Mouse (Mus musculus) cerebellum, adult 2 months (tissue): ENCODE results near the gene AC153137.1. TPM values are rescaled to one million over a fixed set of nuclear protein-coding genes. Genes with fewer than 3 reads are reported as not detected.
"Not testable (repeated sequence)": the region's sequence is repeated elsewhere in the genome, so short reads cannot be mapped to it uniquely, and the experiment has no call there.

ENCODE experiments used
- DNase-seq, 2 experiments: peaks; one replicate each; pipeline ENCODE4 v3.0.0; 2021
- H3K27ac ChIP-seq: fragments of 200-500 bp; 2 replicates; pipeline ENCODE4 v1.5.1; 2012; ENCODE audit warnings: low read length, control low read depth, inconsistent platforms; ENCODE audit not compliant: insufficient read depth
- H3K27me3 ChIP-seq: fragments of 200-500 bp; 2 replicates; pipeline ENCODE4 v1.6.1; 2012; ENCODE audit warnings: inconsistent platforms, mild to moderate bottlenecking, low read length, moderate library complexity; ENCODE audit not compliant: control insufficient read depth, insufficient read depth
- H3K4me1 ChIP-seq: fragments of 200-500 bp; 2 replicates; pipeline ENCODE4 v1.6.1; 2011; ENCODE audit warnings: low read length; ENCODE audit not compliant: control insufficient read depth, insufficient read depth
- H3K4me3 ChIP-seq: fragments of 200-500 bp; replicated peaks from 2 replicates; pipeline ENCODE3; 2011; ENCODE audit warnings: mild to moderate bottlenecking, low read depth, low read length, control low read depth; ENCODE audit not compliant: insufficient read depth
- CTCF ChIP-seq: fragments of 200-500 bp; IDR thresholded peaks from 2 replicates; pipeline ENCODE4 v1.5.1; 2011; ENCODE audit warnings: low read depth, mild to moderate bottlenecking, control low read depth, low read length, moderate library complexity, borderline replicate concordance; ENCODE audit not compliant: insufficient read depth
- POLR2A ChIP-seq: fragments of 200-500 bp; IDR thresholded peaks from 2 replicates; pipeline ENCODE4 v1.6.1; 2011; ENCODE audit warnings: low read length, control low read depth, borderline replicate concordance; ENCODE audit not compliant: insufficient read depth
- WGBS: fragments of 180-500 bp; shearing (Covaris S2); methylation state at CpG from one replicate; pipeline ENCODE4 v1.1.7; 2018; 5-methylcytosine and 5-hydroxymethylcytosine counted together
- polyA plus RNA-seq: library from polyadenylated mRNA; depleted of rRNA; stranded (reverse); fragments of >200 nt; gene quantifications from 2 replicates; pipeline ENCODE4 v1.2.3, GENCODE M21; 2012; rRNA removed

The AC153137.1 gene
- not detected in 2 replicates for polyA plus RNA-seq

- not testable (repeated sequence) for H3K4me1 ChIP-seq, H3K27ac ChIP-seq, H3K27me3 ChIP-seq, H3K4me3 ChIP-seq, DNase-seq
- 89% methylated on average over 6 of the region's 6 CpGs for WGBS
These were observed at the start of gene AC153137.1 for GRCm38 (mm10) chr1:30977868-30978267. AC153137.1 (minus strand) TSS chr1:30977968.

GRCm38 (mm10) chr1:31023173-31023572, 45.4 kb upstream of the AC153137.1 start:
- Histone ChIP-seq H3K27ac (no peak overlapping the region), H3K4me1 (no peaks in the 10 kb centered on the region), H3K4me3 (no peak overlapping the region), H3K27me3 (no peaks in the 10 kb centered on the region)
- TF ChIP-seq CTCF (no peak), POLR2A (no peak)
- no peak for DNase-seq

GRCm38 (mm10) chr1:31019283-31019682, 41.5 kb upstream of the AC153137.1 start:
- H3K27me3 ChIP-seq: no peaks in the 10 kb centered on the region
- no peak overlapping the region for H3K4me3 ChIP-seq
- TF ChIP-seq CTCF (no peak), POLR2A (no peak)
- H3K27ac ChIP-seq: no peak overlapping the region
- WGBS: 53% methylated on average over 6 of the region's 6 CpGs
- DNase-seq: no peak
- H3K4me1 ChIP-seq: no peaks in the 10 kb centered on the region

- WGBS: 83% methylated on average over 5 of the region's 5 CpGs
- Histone ChIP-seq H3K4me3 (no peak overlapping the region), H3K4me1 (no peaks in the 10 kb centered on the region), H3K27ac (no peak overlapping the region), H3K27me3 (no peaks in the 10 kb centered on the region)
- TF ChIP-seq POLR2A (no peak), CTCF (no peak)
- no peak for DNase-seq
These were observed 39.6 kb upstream of the AC153137.1 start for GRCm38 (mm10) chr1:31017377-31017776.

GRCm38 (mm10) chr1:31016068-31016467, 38.3 kb upstream of the AC153137.1 start:
- TF ChIP-seq CTCF: no peak
- TF ChIP-seq POLR2A: no peak
- Histone ChIP-seq H3K4me1 (no peaks in the 10 kb centered on the region), H3K27me3 (no peaks in the 10 kb centered on the region), H3K27ac (no peak overlapping the region), H3K4me3 (no peak overlapping the region)
- no peak for DNase-seq
- WGBS: 89% methylated on average over 6 of the region's 6 CpGs

GRCm38 (mm10) chr1:31015261-31015660, 37.5 kb upstream of the AC153137.1 start:
- no peak for DNase-seq
- no peak overlapping the region for H3K4me3 ChIP-seq
- H3K27ac ChIP-seq: no peak overlapping the region
- no peaks in the 10 kb centered on the region for H3K27me3 ChIP-seq
- no peaks in the 10 kb centered on the region for H3K4me1 ChIP-seq
- TF ChIP-seq POLR2A (no peak), CTCF (no peak)
- 73% methylated on average over 2 of the region's 2 CpGs for WGBS

- H3K4me1 ChIP-seq, H3K27me3 ChIP-seq, H3K4me3 ChIP-seq, H3K27ac ChIP-seq, DNase-seq: not testable (repeated sequence)
- WGBS: 69% methylated on average over 7 of the region's 7 CpGs
These were observed 529 bp downstream of the AC153137.1 start for GRCm38 (mm10) chr1:30977239-30977638.

- WGBS: 91% methylated on average over 2 of the region's 2 CpGs
- TF ChIP-seq POLR2A (no peak), CTCF (no peak)
- Histone ChIP-seq H3K27me3 (no peaks in the 10 kb centered on the region), H3K4me1 (no peaks in the 10 kb centered on the region), H3K27ac (no peak overlapping the region), H3K4me3 (no peak overlapping the region)
- no peak for DNase-seq
These were observed 26.0 kb downstream of the AC153137.1 start for GRCm38 (mm10) chr1:30951795-30952194.

GRCm38 (mm10) chr1:30950456-30950835, 27.3 kb downstream of the AC153137.1 start:
- H3K4me1 ChIP-seq: no peaks in the 10 kb centered on the region
- H3K27me3 ChIP-seq: no peaks in the 10 kb centered on the region
- TF ChIP-seq POLR2A: no peak
- no peak for TF ChIP-seq CTCF
- 43% methylated on average over 5 of the region's 5 CpGs for WGBS
- H3K4me3 ChIP-seq: peak overlapping the region; percentile 75
- peak in 1 of 2 experiments; percentile 10 for DNase-seq
- peak overlapping the region; percentile 96; the same call in 1 of the 2 replicates for H3K27ac ChIP-seq
